Comparison of ENCODE assay signal across 25 mouse cellular contexts in the genomic region with DNA sequence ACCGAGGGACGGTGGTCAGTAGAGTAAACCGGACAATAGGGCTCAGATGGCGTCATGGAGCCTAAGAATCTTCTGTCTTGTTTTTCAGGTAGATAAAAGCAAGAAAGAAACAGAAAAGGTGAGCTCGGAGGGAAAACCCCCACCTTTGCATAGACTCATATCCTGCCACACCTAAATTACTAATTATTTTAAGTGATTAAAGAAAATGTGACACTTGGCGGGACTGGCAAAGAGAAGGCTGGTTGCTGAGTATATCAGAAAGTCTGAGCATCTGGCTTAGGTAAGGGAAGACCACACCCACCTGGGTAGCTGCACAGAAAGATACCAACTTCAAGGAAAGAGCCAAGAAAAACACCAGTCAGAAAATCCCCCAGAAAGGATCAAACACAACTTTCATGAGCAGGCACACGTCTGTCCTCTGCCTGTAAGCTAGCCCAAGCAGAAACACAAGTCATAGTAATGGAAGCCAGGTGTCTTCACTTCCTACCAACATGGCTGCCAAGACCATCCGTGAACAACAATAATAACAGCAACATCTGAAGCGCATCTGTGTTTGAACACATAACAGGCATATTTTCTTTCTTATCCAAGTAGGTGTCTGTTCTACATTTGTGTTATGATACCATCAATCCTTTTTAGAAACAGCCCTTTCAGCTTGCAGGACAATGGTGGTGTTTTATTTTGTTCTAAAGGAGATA.
DNase-seq lines count a peak whose midpoint lies in the region; ATAC-seq lines count a peak whose summit lies in the region.
"Had no signal": no experiment of that assay in that cellular context is flagged by ENCODE, and none has a peak within 500 bp of the region (broad histone marks: within the 10 kb centered on the region; RNA-seq: fewer than 3 reads in every experiment).

No protein-coding gene starts in this region.

- WGBS in embryonic facial prominence, embryonic 11.5 days: 77% methylated on average over 9 of the region's 9 CpGs
- 79% methylated on average over 9 of the region's 9 CpGs for WGBS in embryonic facial prominence, embryonic 10.5 days
- WGBS in forebrain, embryonic 10.5 days: 86% methylated on average over 9 of the region's 9 CpGs

- no peak overlapping the region for H3K9ac ChIP-seq in embryonic facial prominence, embryonic 11.5 days (replicated peaks; ENCODE audit: low read length)
- H3K9ac ChIP-seq: embryonic facial prominence, embryonic 13.5 days; forebrain, embryonic 12.5 days; forebrain, embryonic 15.5 days; hindbrain, embryonic 12.5 days; hindbrain, embryonic 15.5 days had no signal

- no peak overlapping the region for H3K27ac ChIP-seq in embryonic facial prominence, embryonic 11.5 days (replicated peaks; ENCODE audit: low read depth, low read length)
- H3K27ac ChIP-seq in embryonic facial prominence, embryonic 10.5 days (replicated peaks): no peak overlapping the region
- H3K27ac ChIP-seq in forebrain, embryonic 10.5 days: no peak overlapping the region
- H3K27ac ChIP-seq: embryonic facial prominence, embryonic 13.5 days; forebrain, embryonic 12.5 days; forebrain, embryonic 15.5 days; gastrocnemius, adult 2 months; hindbrain, embryonic 12.5 days; hindbrain, embryonic 15.5 days had no signal

- H3K27me3 ChIP-seq in embryonic facial prominence, embryonic 11.5 days (ENCODE audit: control insufficient read depth, insufficient read depth, low read length): no peaks in the 10 kb centered on the region
- no peaks in the 10 kb centered on the region for H3K27me3 ChIP-seq in embryonic facial prominence, embryonic 10.5 days (replicated peaks; ENCODE audit: low read depth, poor library complexity, severe bottlenecking)
- no peaks in the 10 kb centered on the region for H3K27me3 ChIP-seq in forebrain, embryonic 10.5 days (ENCODE audit: poor library complexity, severe bottlenecking)
- H3K27me3 ChIP-seq: embryonic facial prominence, embryonic 13.5 days; forebrain, embryonic 12.5 days; forebrain, embryonic 15.5 days; hindbrain, embryonic 12.5 days; hindbrain, embryonic 15.5 days; Patski had no signal

- H3K4me2 ChIP-seq in embryonic facial prominence, embryonic 11.5 days (ENCODE audit: low read depth, low read length): no peak overlapping the region
- H3K4me2 ChIP-seq: embryonic facial prominence, embryonic 13.5 days; forebrain, embryonic 12.5 days; forebrain, embryonic 15.5 days; heart, embryonic 11.5 days; hindbrain, embryonic 12.5 days; hindbrain, embryonic 15.5 days had no signal

- ATAC-seq in embryonic facial prominence, embryonic 11.5 days (replicated peaks; ENCODE audit: insufficient number of reproducible peaks, low FRiP score, low TSS enrichment, low read depth): no peak
- peak; percentile 78 for ATAC-seq in inflammation-experienced regulatory T-cells, adult 6 months
- ATAC-seq: forebrain, embryonic 15.5 days; intestine, embryonic 16.5 days; Patski had no signal

- peaks cover 3% of the 10 kb centered on the region; the same call in 1 of the 2 replicates for H3K4me1 ChIP-seq in embryonic facial prominence, embryonic 11.5 days (ENCODE audit: control insufficient read depth, insufficient read depth, low read length)
- peaks cover 10% of the 10 kb centered on the region for H3K4me1 ChIP-seq in embryonic facial prominence, embryonic 10.5 days
- H3K4me1 ChIP-seq in forebrain, embryonic 10.5 days: no peaks in the 10 kb centered on the region
- H3K4me1 ChIP-seq: forebrain, embryonic 12.5 days; forebrain, embryonic 15.5 days; hindbrain, embryonic 12.5 days; hindbrain, embryonic 15.5 days had no signal

- H3K4me3 ChIP-seq in embryonic facial prominence, embryonic 11.5 days (ENCODE audit: low read depth, low read length): no peak overlapping the region
- H3K4me3 ChIP-seq in embryonic facial prominence, embryonic 10.5 days: no peak overlapping the region
- no peak overlapping the region for H3K4me3 ChIP-seq in forebrain, embryonic 10.5 days
- H3K4me3 ChIP-seq: embryonic facial prominence, embryonic 13.5 days; forebrain, embryonic 12.5 days; forebrain, embryonic 15.5 days; gastrocnemius, adult 2 months; hindbrain, embryonic 12.5 days; hindbrain, embryonic 15.5 days had no signal

- H3K9me3 ChIP-seq in embryonic facial prominence, embryonic 11.5 days (replicated peaks; ENCODE audit: control insufficient read depth, low read length): no peaks in the 10 kb centered on the region
- H3K9me3 ChIP-seq in embryonic facial prominence, embryonic 10.5 days: no peaks in the 10 kb centered on the region
- H3K9me3 ChIP-seq in forebrain, embryonic 10.5 days: peaks cover under 1% of the 10 kb centered on the region; the same call in 1 of the 2 replicates
- H3K9me3 ChIP-seq: embryonic facial prominence, embryonic 13.5 days; forebrain, embryonic 12.5 days; forebrain, embryonic 15.5 days; hindbrain, embryonic 12.5 days; hindbrain, embryonic 15.5 days had no signal

- DNase-seq in embryonic facial prominence, embryonic 11.5 days (ENCODE audit: low spot score): peak; percentile 43
- no peak for DNase-seq in embryonic facial prominence, embryonic 10.5 days (ENCODE audit: low spot score)
- DNase-seq in c-Kit-positive CD71-positive TER-119-negative erythroid progenitor cells, embryonic 14.5 days (ENCODE audit: low read depth): peak; percentile 7
- no peak for DNase-seq in lung, adult 18-20 months
- no peak for DNase-seq in forebrain, embryonic 10.5 days (ENCODE audit: extremely low spot score, low spot score)
- DNase-seq in T-cell, adult 2 months (ENCODE audit: low spot score): no peak
- no peak for DNase-seq in lung, postnatal 10 days
- DNase-seq: adrenal gland, adult 8-10 months; adrenal gland, postnatal 25 days; cerebellum, adult 18-20 months; cerebellum, adult 9-10 months; cerebellum, postnatal 14 days; gastrocnemius, adult 2 months; gastrocnemius, postnatal 14 days; heart, adult 11 months; kidney, adult 18-20 months had no signal

- H3K36me3 ChIP-seq in embryonic facial prominence, embryonic 11.5 days (replicated peaks; ENCODE audit: control insufficient read depth, insufficient read depth, low read depth, low read length): no peaks in the 10 kb centered on the region; the same call in 1 of the 2 replicates
- H3K36me3 ChIP-seq in embryonic facial prominence, embryonic 10.5 days (replicated peaks): no peaks in the 10 kb centered on the region
- no peaks in the 10 kb centered on the region for H3K36me3 ChIP-seq in forebrain, embryonic 10.5 days (replicated peaks)
- H3K36me3 ChIP-seq: embryonic facial prominence, embryonic 13.5 days; forebrain, embryonic 12.5 days; forebrain, embryonic 15.5 days; hindbrain, embryonic 12.5 days; hindbrain, embryonic 15.5 days had no signal

Comparison
In these comparisons a context has a peak if more than half of its experiments do, and no peak if none do; other contexts are left out.
1. DNase-seq: peak in embryonic facial prominence, embryonic 11.5 days (single experiment) and c-Kit-positive CD71-positive TER-119-negative erythroid progenitor cells, embryonic 14.5 days (single experiment); none in embryonic facial prominence, embryonic 10.5 days (single experiment), lung, adult 18-20 months (0 of 2), forebrain, embryonic 10.5 days (single experiment), T-cell, adult 2 months (single experiment) and lung, postnatal 10 days (single experiment).